Mouse (Mus musculus) ES-Bruce4 (cell line): Measurements from ENCODE around the gene Plekhg6.

Experiments
- CTCF ChIP-seq: IDR thresholded peaks from one replicate; pipeline ENCODE4 v1.8.1; 2011; ENCODE audit warnings: low read depth, low read length
- EP300 ChIP-seq: IDR thresholded peaks from 2 replicates; pipeline ENCODE4 v1.6.1; 2011; ENCODE audit warnings: low read depth, low read length; ENCODE audit not compliant: insufficient read depth
- POLR2A ChIP-seq: IDR thresholded peaks from one replicate; pipeline ENCODE4 v1.8.1; 2011; ENCODE audit warnings: low read length; ENCODE audit not compliant: insufficient read depth

- TF ChIP-seq POLR2A (no peak), CTCF (no peak), EP300 (no peak)
Observed at GRCm38 (mm10) chr6:125411661-125412060, 31.1 kb upstream of the Plekhg6 start.
